Mouse (Mus musculus): ENCODE measurements around the gene Exoc4.

GRCm38 (mm10) chr6:33770021-33770420 is 521.1 kb downstream of the Exoc4 start:
- no peak for TF ChIP-seq CTCF (IDR thresholded peaks at IDR 0.05; ENCODE audit: borderline replicate concordance, insufficient read depth, low read depth, low read length)
- TF ChIP-seq POLR2A (IDR thresholded peaks at IDR 0.05; ENCODE audit: borderline replicate concordance, insufficient read depth, low read length) = no peak
